Mouse (Mus musculus): ENCODE results near the gene Flg.

The Flg gene

DNA sequence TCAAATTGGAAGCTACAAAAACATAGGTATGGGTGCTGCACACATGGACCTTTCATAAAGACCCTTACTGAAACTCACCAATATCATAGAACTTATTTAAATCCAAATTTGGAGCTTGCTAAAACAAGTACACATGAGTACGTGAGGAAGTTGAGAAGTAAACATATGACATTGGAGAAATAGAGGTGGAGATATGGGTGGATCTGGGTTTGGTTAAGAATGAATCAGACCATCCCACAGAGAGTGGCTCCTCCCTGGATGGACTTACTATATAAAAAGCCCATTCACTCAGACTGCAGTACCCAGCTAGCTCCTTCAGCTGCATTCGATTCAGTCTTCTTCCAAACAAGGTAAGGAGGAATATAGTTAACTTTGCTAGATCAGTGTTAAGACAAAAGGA is at the start of gene Flg:
Gene Flg (plus strand): TSS at position 301 of the 400 bp plus-strand sequence.
- in situ Hi-C loops (cut with MseI, MboI) = no loop called here

DNA sequence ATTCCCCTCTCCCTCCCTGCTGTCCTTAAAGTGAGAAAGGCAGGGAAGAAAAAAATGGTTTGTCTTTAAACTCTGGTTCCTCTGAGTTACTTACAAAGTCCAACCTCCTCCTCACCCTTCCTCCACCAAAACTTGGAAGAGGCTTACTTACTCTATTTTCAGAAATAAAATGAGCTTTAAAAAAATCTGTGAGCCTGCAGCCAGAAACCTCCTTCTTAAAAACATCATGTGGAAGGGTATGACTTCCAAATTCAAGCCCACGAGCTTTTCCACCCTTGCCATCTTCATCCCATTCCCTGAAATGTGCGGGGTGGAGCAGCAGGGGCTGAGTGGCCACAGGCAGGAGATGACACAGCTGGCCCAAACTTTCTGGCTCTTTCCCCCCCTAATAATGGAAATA is 24.2 kb downstream of the Flg start:
- in situ Hi-C loops (cut with MseI, MboI) = no loop called here

DNA sequence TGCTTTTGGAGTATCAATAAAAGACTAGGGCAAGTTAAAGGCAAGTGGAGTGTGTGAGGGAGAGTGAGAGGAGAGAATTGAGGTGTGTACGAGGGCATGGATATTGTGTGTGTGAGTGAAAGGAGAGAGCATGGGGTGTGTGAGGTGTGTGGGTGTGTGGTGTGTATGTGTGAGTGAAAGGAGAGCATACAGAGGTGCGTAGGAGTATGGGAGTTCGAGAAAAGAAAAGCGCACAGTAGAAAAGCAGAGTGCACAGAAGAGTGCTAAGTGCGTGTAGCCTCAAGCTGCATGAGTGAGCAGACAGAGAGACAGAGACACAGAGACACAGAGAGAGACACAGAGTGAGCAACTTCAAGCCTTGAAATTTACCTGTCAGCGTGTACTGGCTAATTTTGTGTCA is 26.5 kb downstream of the Flg start:
- in situ Hi-C loops (cut with MseI, MboI) = loop anchor here (10.0 kb wide), 1 partner anchor 185 kb away; no protein-coding TSS in a partner anchor

DNA sequence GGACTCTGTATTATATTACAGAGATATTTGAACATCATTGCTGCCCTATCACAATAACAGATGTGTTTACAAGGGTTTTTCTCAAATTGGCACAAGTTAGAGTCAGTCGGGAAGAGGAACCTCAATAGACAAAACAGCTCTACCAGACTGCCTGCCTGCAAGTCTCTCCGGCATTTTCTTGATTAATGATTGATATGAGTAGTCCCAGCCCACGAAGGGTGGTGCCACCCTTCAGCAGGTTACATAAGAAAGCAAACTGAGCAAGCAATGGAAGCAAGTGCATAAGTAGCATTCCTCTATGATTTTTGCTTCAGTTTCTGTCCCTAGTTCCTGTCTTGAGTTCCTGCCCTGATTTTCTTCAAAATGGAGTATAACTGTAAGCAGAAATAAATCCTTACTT is 28.6 kb downstream of the Flg start:
- in situ Hi-C loops (cut with MseI, MboI) = loop anchor here (10.0 kb wide), 1 partner anchor 187 kb away; no protein-coding TSS in a partner anchor

DNA sequence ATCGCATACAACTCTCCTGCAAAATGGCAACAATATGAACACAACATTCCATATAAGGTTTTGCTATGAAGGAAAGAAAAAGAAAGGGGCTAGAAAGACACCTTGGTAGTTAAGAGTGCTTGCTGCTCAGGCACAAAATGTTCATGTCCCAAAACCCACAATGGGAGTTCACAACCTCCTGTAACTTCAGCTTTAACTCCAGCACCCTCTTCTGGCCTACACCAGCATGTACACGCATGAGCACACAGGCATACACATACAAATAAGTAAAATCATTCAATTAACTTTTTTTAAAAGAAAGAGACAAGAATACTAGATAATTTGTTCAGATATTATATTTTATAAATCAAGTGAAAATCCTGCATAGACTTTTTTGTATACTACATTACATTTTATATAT is 32.8 kb downstream of the Flg start:
- in situ Hi-C loops (cut with MseI, MboI) = loop anchor here (10.0 kb wide), 1 partner anchor 191 kb away; no protein-coding TSS in a partner anchor

DNA sequence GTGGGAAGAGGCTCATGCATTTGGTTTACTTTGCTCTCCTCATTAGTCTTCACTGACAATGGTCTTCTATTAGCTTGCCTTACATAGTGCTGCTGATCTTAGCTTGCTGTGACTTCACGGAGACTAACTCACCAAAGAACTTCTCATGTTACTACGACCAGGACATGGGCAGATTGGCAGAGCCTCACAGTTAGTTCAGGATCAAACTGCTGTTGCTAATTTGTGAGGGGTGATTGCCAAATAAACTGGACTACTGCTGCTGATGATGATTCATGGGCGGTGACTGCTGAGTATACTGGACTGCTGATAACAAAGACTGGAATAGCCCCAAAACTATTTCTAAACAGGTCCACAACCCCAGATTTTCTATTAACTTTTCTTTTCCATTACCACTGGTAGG is 38.0 kb downstream of the Flg start:
- in situ Hi-C loops (cut with MseI, MboI) = no loop called here

DNA sequence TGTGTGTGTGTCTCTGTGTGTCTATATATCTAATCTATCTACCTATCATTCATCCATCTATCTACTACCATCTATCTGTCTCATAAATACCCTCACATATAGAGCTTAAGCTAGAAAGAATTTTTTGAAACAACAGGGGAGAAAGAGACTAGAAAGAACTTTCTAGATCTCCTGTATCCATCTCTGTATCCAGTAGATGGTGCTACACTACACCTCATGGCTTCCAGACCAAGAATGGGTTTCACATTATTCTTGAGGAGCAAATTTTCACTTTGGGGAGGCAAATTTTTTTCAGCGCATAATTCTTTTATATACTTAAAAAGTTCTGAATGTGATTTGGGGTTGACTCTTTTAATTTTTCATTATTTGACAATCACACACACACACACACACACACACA is 41.1 kb downstream of the Flg start:
- in situ Hi-C loops (cut with MseI, MboI) = no loop called here

DNA sequence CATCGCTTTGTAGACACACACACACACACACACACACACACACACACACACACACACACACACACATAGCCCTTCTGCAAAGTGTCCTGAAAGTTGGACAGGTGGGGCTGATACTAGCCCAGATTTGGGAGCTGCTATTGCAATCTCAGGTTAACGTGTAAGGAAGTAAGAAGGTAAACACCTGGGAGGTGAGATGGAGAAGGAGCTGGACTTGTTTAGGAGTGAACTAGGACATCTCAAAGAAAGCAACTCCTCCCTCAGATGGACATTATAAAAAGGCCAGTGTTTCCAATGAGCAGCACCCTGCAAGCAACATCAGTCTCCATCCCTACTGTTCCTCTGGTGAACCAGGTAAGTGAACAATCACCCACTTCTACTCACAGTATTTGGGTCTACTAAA is 46.1 kb downstream of the Flg start, which contains the start of gene Hrnr:
Gene Hrnr (plus strand): TSS at position 301 of the 400 bp plus-strand sequence.
- in situ Hi-C loops (cut with MseI, MboI) = no loop called here

DNA sequence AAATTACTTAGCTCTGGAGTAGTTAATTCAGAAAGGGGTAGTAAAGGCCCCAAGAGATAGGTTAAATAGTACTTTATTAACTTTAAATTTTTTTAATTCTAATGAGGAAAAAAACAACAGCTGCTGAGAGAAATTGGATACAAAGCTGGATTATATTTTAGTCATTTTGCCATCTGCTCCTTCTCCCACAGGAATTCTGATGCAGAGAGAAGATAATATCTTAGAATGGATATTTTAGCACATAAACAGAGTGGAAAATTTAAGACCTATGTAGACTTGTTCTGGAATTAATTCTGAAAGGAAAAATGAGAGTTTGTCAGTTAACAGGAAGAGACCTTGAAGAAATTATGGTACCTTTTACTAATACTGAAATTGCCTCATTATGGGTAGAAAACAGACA is 64.4 kb downstream of the Flg start:
- in situ Hi-C loops (cut with MseI, MboI) = no loop called here

DNA sequence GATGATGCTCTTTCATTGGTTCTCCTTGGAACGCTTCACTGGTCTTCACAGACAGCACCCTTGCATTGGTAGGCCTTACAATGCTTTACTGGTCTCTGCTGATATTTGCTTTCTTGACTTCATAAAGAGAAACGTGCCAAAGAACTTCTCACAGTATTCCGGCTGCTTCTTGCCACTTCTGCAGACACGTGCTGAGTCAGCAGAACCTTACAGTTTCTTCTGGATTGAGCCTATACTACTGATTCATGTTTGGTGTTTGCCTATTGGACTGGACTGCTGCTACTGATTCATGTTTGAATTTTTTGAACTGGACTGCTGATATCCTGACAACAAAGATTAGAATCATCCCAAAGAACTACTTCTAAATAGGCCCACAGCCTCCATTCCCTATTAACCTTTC is 66.7 kb downstream of the Flg start:
- in situ Hi-C loops (cut with MseI, MboI) = no loop called here

Measured in mouse trophoblast stem cell (cell line).